Mouse (Mus musculus): ENCODE data around the gene Olfr805. TPM values are rescaled to one million over a fixed set of nuclear protein-coding genes. Genes with fewer than 3 reads are reported as not detected.

Gene Olfr805
- polyA plus RNA-seq (2017; shearing (Covaris generic)), result not detected

GRCm38 (mm10) chr10:129729275-129729674 lies at the start of gene Olfr805:
TSS of gene Olfr805 (minus strand) at chr10:129729375.

GRCm38 (mm10) chr10:129774338-129774737 lies 45.2 kb upstream of the Olfr805 start, which contains the start of gene Olfr809:
TSS of gene Olfr809 (plus strand) at chr10:129774638.

GRCm38 (mm10) chr10:129765182-129765581 lies 36.0 kb upstream of the Olfr805 start, which contains the start of gene Olfr808:
TSS of gene Olfr808 (plus strand) at chr10:129765482.

GRCm38 (mm10) chr10:129757693-129758092 lies 28.5 kb upstream of the Olfr805 start, which contains the start of gene Olfr807:
TSS of gene Olfr807 (minus strand) at chr10:129757793.

GRCm38 (mm10) chr10:129741821-129742220 lies 12.6 kb upstream of the Olfr805 start, which contains the start of gene Olfr806:
TSS of gene Olfr806 (minus strand) at chr10:129741921.

GRCm38 (mm10) chr10:129702910-129703309 lies 26.3 kb downstream of the Olfr805 start, which contains the start of gene Olfr804:
TSS of gene Olfr804 (plus strand) at chr10:129703210.

GRCm38 (mm10) chr10:129694186-129694585 lies 35.0 kb downstream of the Olfr805 start, which contains the start of gene Olfr803:
TSS of gene Olfr803 (minus strand) at chr10:129694286.

GRCm38 (mm10) chr10:129688069-129688468 lies 41.1 kb downstream of the Olfr805 start, which contains the start of gene Olfr802:
TSS of gene Olfr802 (minus strand) at chr10:129688169.

GRCm38 (mm10) chr10:129673765-129674164 lies 55.4 kb downstream of the Olfr805 start, which contains the start of gene Olfr801:
TSS of gene Olfr801 (minus strand) at chr10:129673865.

Other genes with a start within 250 kb of the Olfr805 start
- not detected for gene Olfr789, start 244.6 kb downstream of the Olfr805 start, polyA plus RNA-seq (2017; shearing (Covaris generic))
- gene Olfr790, start 230.9 kb downstream of the Olfr805 start, polyA plus RNA-seq (2017; shearing (Covaris generic)), result not detected
- not detected for gene Olfr791, start 207.6 kb downstream of the Olfr805 start, polyA plus RNA-seq (2017; shearing (Covaris generic))
- under 1 TPM in 1 of 2 experiments, not detected in 1; 0.15 TPM for gene Olfr792, start 190.2 kb downstream of the Olfr805 start, polyA plus RNA-seq (2017; shearing (Covaris generic))
- not detected for gene Olfr794, start 161.7 kb downstream of the Olfr805 start, polyA plus RNA-seq (2017; shearing (Covaris generic))
- under 1 TPM in 1 of 2 experiments, not detected in 1; 0.07 TPM for gene Olfr796, start 116.8 kb downstream of the Olfr805 start, polyA plus RNA-seq (2017; shearing (Covaris generic))
- not detected for gene Olfr798, start 101.4 kb downstream of the Olfr805 start, polyA plus RNA-seq (2017; shearing (Covaris generic))
- under 1 TPM in 1 of 2 experiments, not detected in 1; 0.18 TPM for gene Olfr799, start 91.9 kb downstream of the Olfr805 start, polyA plus RNA-seq (2017; shearing (Covaris generic))
- gene Olfr800, start 71.7 kb downstream of the Olfr805 start, polyA plus RNA-seq (2017; shearing (Covaris generic)), result not detected
- gene Olfr801, start 55.5 kb downstream of the Olfr805 start, polyA plus RNA-seq (2017; shearing (Covaris generic)), result under 1 TPM in 1 of 2 experiments, not detected in 1; 0.30 TPM
- gene Olfr802, start 41.2 kb downstream of the Olfr805 start, polyA plus RNA-seq (2017; shearing (Covaris generic)), result not detected
- not detected for gene Olfr803, start 35.1 kb downstream of the Olfr805 start, polyA plus RNA-seq (2017; shearing (Covaris generic))
- gene Olfr804, start 26.2 kb downstream of the Olfr805 start, polyA plus RNA-seq (2017; shearing (Covaris generic)), result not detected
- gene Olfr806, start 12.5 kb upstream of the Olfr805 start, polyA plus RNA-seq (2017; shearing (Covaris generic)), result not detected
- not detected for gene Olfr807, start 28.4 kb upstream of the Olfr805 start, polyA plus RNA-seq (2017; shearing (Covaris generic))
- gene Olfr808, start 36.1 kb upstream of the Olfr805 start, polyA plus RNA-seq (2017; shearing (Covaris generic)), result not detected
- not detected for gene Olfr809, start 45.3 kb upstream of the Olfr805 start, polyA plus RNA-seq (2017; shearing (Covaris generic))
- not detected for gene Olfr810, start 65.5 kb upstream of the Olfr805 start, polyA plus RNA-seq (2017; shearing (Covaris generic))
- gene Olfr811, start 75.0 kb upstream of the Olfr805 start, polyA plus RNA-seq (2017; shearing (Covaris generic)), result not detected
- under 1 TPM; 0.17 to 0.42 TPM for gene Olfr812, start 116.7 kb upstream of the Olfr805 start, polyA plus RNA-seq (2017; shearing (Covaris generic))
- gene Olfr813, start 126.0 kb upstream of the Olfr805 start, polyA plus RNA-seq (2017; shearing (Covaris generic)), result not detected
- under 1 TPM in 1 of 2 experiments, not detected in 1; 0.04 TPM for gene Olfr814, start 150.5 kb upstream of the Olfr805 start, polyA plus RNA-seq (2017; shearing (Covaris generic))
- under 1 TPM in 1 of 2 experiments, not detected in 1; 0.27 TPM for gene Olfr815, start 176.5 kb upstream of the Olfr805 start, polyA plus RNA-seq (2017; shearing (Covaris generic))
- under 1 TPM in 1 of 2 experiments, not detected in 1; 0.28 TPM for gene Olfr816, start 186.2 kb upstream of the Olfr805 start, polyA plus RNA-seq (2017; shearing (Covaris generic))
- gene Olfr818, start 219.7 kb upstream of the Olfr805 start, polyA plus RNA-seq (2017; shearing (Covaris generic)), result not detected
- gene Olfr819, start 237.9 kb upstream of the Olfr805 start, polyA plus RNA-seq (2017; shearing (Covaris generic)), result not detected
- under 1 TPM in 1 of 2 experiments, not detected in 1; 0.17 TPM for gene Olfr247, start 246.8 kb upstream of the Olfr805 start, polyA plus RNA-seq (2017; shearing (Covaris generic))